Mouse (Mus musculus) heart, embryonic 11.5 days (tissue): ENCODE measurements around the gene Camkk2. TPM values are rescaled to one million over a fixed set of nuclear protein-coding genes. Genes with fewer than 3 reads are reported as not detected.

ENCODE experiments used
- ATAC-seq: fragments of 200-750 bp; cut with Nextera tagmentation; replicated peaks from 2 replicates; pipeline ENCODE4 v1.8.0; 2017; ENCODE audit warnings: moderate library complexity; ENCODE audit not compliant: insufficient number of reproducible peaks, low FRiP score, low TSS enrichment
- H3K27ac ChIP-seq: fragments of 300-500 bp; sonication (generic); 2 replicates; pipeline ENCODE4 v1.5.1; 2014; ENCODE audit warnings: mild to moderate bottlenecking, low read depth, low read length
- H3K27me3 ChIP-seq: fragments of 300-500 bp; sonication (generic); 2 replicates; pipeline ENCODE4 v1.6.1; 2014; ENCODE audit warnings: mild to moderate bottlenecking, low read length, mixed read lengths; ENCODE audit not compliant: control insufficient read depth, insufficient read depth
- H3K36me3 ChIP-seq: fragments of 300-500 bp; sonication (generic); 2 replicates; pipeline ENCODE4 v1.6.1; 2014; ENCODE audit warnings: mild to moderate bottlenecking, low read length, moderate library complexity, mixed read lengths; ENCODE audit not compliant: control insufficient read depth, insufficient read depth
- H3K4me1 ChIP-seq: fragments of 300-500 bp; sonication (generic); 2 replicates; pipeline ENCODE4 v1.6.1; 2014; ENCODE audit warnings: low read length; ENCODE audit not compliant: control insufficient read depth, insufficient read depth
- H3K4me2 ChIP-seq: fragments of 300-500 bp; sonication (generic); 2 replicates; pipeline ENCODE4 v1.6.1; 2014; ENCODE audit warnings: mild to moderate bottlenecking, moderate library complexity
- H3K4me3 ChIP-seq: fragments of 300-500 bp; sonication (generic); 2 replicates; pipeline ENCODE4 v1.5.1; 2014; ENCODE audit warnings: low read depth, low read length
- H3K9ac ChIP-seq: fragments of 300-500 bp; sonication (generic); 2 replicates; pipeline ENCODE4 v1.6.1; 2014; ENCODE audit warnings: mild to moderate bottlenecking, low read depth, low read length, moderate library complexity
- H3K9me3 ChIP-seq: fragments of 300-500 bp; sonication (generic); replicated peaks from 2 replicates; pipeline ENCODE4 v1.6.1; 2016; ENCODE audit warnings: low read length; ENCODE audit not compliant: control insufficient read depth
- WGBS: fragments of 180-500 bp; shearing (Covaris S2); extraction: QIAGEN DNeasy Blood & Tissue Kit; methylation state at CpG from one replicate; pipeline ENCODE4 v1.1.7; 2014; ENCODE audit not compliant: insufficient replicate concordance; 5-methylcytosine and 5-hydroxymethylcytosine counted together
- polyA plus RNA-seq: library from polyadenylated mRNA; unstranded; fragments of >200 nt; fragmentation: Nextera tagmentation; extraction: Ambion mirVana; gene quantifications from 2 replicates; pipeline ENCODE4 v1.2.1, GENCODE M21; 2014

The Camkk2 gene
- polyA plus RNA-seq, 1 experiment from 2014 or later: 14.0 TPM

- 62% methylated on average over 14 of the region's 14 CpGs for WGBS
- ATAC-seq: no peak
- no peak overlapping the region for H3K4me2 ChIP-seq
Observed at GRCm38 (mm10) chr5:122775646-122776286, 3.4 kb downstream of the Camkk2 start.

GRCm38 (mm10) chr5:122774743-122775611 lies 4.2 kb downstream of the Camkk2 start:
- Histone ChIP-seq H3K4me2 (peak overlapping the region; percentile 41), H3K9ac (no peak overlapping the region), H3K4me1 (peaks cover 25% of the 10 kb centered on the region), H3K36me3 (no peaks in the 10 kb centered on the region), H3K27ac (0 out of 2 replicates have a peak overlapping the region, but pooled peaks have one; percentile 41), H3K27me3 (no peaks in the 10 kb centered on the region), H3K4me3 (no peak overlapping the region), H3K9me3 (no peaks in the 10 kb centered on the region)
- 0 out of 2 replicates have a peak, but pooled peaks have one; percentile 47 for ATAC-seq
- 50% methylated on average over 28 of the region's 28 CpGs for WGBS

More at GRCm38 (mm10) chr5:122775646-122776286, 3.4 kb downstream of the Camkk2 start:
- Histone ChIP-seq H3K36me3 (no peaks in the 10 kb centered on the region), H3K27me3 (no peaks in the 10 kb centered on the region), H3K4me3 (no peak overlapping the region), H3K4me1 (peaks cover 20% of the 10 kb centered on the region), H3K9me3 (no peaks in the 10 kb centered on the region), H3K27ac (no peak overlapping the region), H3K9ac (no peak overlapping the region)

- Histone ChIP-seq H3K27ac (no peak overlapping the region), H3K4me1 (peaks cover 30% of the 10 kb centered on the region), H3K27me3 (no peaks in the 10 kb centered on the region), H3K4me3 (no peak overlapping the region), H3K9me3 (no peaks in the 10 kb centered on the region), H3K4me2 (no peak overlapping the region), H3K9ac (no peak overlapping the region), H3K36me3 (no peaks in the 10 kb centered on the region)
- ATAC-seq: no peak
- WGBS: 86% methylated on average over 11 of the region's 11 CpGs
Observed at GRCm38 (mm10) chr5:122773756-122774155, 5.5 kb downstream of the Camkk2 start.

GRCm38 (mm10) chr5:122771428-122771827 lies 7.8 kb downstream of the Camkk2 start:
- H3K9me3 ChIP-seq: no peaks in the 10 kb centered on the region
- no peak for ATAC-seq
- H3K4me2 ChIP-seq: no peak overlapping the region
- H3K4me3 ChIP-seq: no peak overlapping the region
- peak overlapping the region; percentile 73; the same call in 1 of the 2 replicates for H3K27ac ChIP-seq
- peaks cover 23% of the 10 kb centered on the region for H3K4me1 ChIP-seq
- H3K27me3 ChIP-seq: no peaks in the 10 kb centered on the region
- 75% methylated on average over 9 of the region's 9 CpGs for WGBS
- no peaks in the 10 kb centered on the region for H3K36me3 ChIP-seq
- H3K9ac ChIP-seq: no peak overlapping the region

GRCm38 (mm10) chr5:122770806-122771261 lies 8.4 kb downstream of the Camkk2 start:
- Histone ChIP-seq H3K9ac (no peak overlapping the region), H3K9me3 (no peaks in the 10 kb centered on the region), H3K4me2 (no peak overlapping the region), H3K27me3 (no peaks in the 10 kb centered on the region), H3K27ac (peak overlapping the region; percentile 73), H3K4me1 (peaks cover 23% of the 10 kb centered on the region), H3K4me3 (no peak overlapping the region), H3K36me3 (no peaks in the 10 kb centered on the region)
- no peak; the same call in 1 of the 2 replicates for ATAC-seq
- 57% methylated on average over 10 of the region's 10 CpGs for WGBS

- ATAC-seq: no peak
- H3K27ac ChIP-seq: peak overlapping the region; percentile 73
- H3K9me3 ChIP-seq: no peaks in the 10 kb centered on the region
- H3K4me2 ChIP-seq: no peak overlapping the region
- peak overlapping the region; percentile 60; the same call in 1 of the 2 replicates for H3K9ac ChIP-seq
- H3K36me3 ChIP-seq: no peaks in the 10 kb centered on the region
- no peak overlapping the region for H3K4me3 ChIP-seq
- 64% methylated on average over 7 of the region's 7 CpGs for WGBS
- H3K27me3 ChIP-seq: no peaks in the 10 kb centered on the region
- peaks cover 23% of the 10 kb centered on the region for H3K4me1 ChIP-seq
Observed at GRCm38 (mm10) chr5:122770304-122770703, 8.9 kb downstream of the Camkk2 start.

DNA sequence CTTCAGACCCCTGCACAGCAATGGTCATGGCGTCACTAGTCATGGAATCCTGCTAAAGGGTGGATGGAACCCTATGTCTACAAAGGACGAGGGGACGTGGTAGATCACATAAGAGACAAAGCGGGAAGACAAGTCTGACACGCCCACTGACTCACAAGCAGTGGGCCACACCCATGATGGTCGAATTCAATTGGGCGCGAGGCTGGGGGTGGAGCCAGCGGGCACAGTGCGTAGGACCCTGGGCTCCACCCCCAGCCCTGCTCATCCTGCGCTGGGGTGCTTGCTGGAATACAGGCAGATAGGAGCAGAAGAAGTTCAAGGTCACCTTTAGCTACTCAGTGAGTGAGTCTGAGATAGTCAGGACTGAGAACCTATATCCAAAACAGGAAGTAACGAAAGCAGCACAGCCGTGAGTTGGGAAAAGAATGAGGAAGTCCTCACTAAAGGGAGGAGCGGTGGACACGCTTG lies 10.1 kb downstream of the Camkk2 start:
- Histone ChIP-seq H3K9ac (no peak overlapping the region), H3K36me3 (no peaks in the 10 kb centered on the region), H3K9me3 (no peaks in the 10 kb centered on the region), H3K4me3 (no peak overlapping the region), H3K27ac (no peak overlapping the region), H3K4me1 (peaks cover 17% of the 10 kb centered on the region), H3K27me3 (no peaks in the 10 kb centered on the region), H3K4me2 (no peak overlapping the region)
- no peak for ATAC-seq
- 71% methylated on average over 15 of the region's 15 CpGs for WGBS

DNA sequence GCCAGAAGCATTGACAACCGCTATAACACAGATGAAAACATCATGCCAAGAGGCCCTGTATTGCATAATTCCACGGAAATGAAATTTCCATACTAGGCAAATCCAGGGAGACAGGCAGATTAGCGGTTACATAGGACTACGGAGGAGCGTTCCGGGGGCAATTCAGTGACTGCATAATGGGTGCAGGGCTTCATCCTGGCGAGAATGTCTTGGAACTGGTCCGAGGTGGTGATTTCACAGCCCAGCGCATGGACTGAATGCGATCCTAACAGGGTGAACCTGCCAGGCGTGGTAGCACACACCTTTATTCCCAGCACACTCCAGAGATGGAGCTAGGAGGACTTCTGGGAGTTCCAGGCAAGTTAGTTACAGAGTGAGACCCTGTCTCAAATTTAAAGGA lies 11.9 kb downstream of the Camkk2 start:
- H3K4me3 ChIP-seq: no peak overlapping the region
- H3K36me3 ChIP-seq: no peaks in the 10 kb centered on the region
- H3K27me3 ChIP-seq: no peaks in the 10 kb centered on the region
- no peak for ATAC-seq
- no peak overlapping the region for H3K4me2 ChIP-seq
- H3K4me1 ChIP-seq: peaks cover 27% of the 10 kb centered on the region
- H3K9me3 ChIP-seq: no peaks in the 10 kb centered on the region
- H3K9ac ChIP-seq: no peak overlapping the region
- WGBS: 90% methylated on average over 11 of the region's 11 CpGs
- no peak overlapping the region for H3K27ac ChIP-seq
